Mouse (Mus musculus): ENCODE data around the gene Aqp3. TPM values are rescaled to one million over a fixed set of nuclear protein-coding genes. Genes with fewer than 3 reads are reported as not detected.
"Not testable (repeated sequence)": the region's sequence is repeated elsewhere in the genome, so short reads cannot be mapped to it uniquely, and the experiment has no call there.

Gene Aqp3
- total RNA-seq, 2 experiments from 2014 or later, result 0.07 TPM; not detected in 1

DNA sequence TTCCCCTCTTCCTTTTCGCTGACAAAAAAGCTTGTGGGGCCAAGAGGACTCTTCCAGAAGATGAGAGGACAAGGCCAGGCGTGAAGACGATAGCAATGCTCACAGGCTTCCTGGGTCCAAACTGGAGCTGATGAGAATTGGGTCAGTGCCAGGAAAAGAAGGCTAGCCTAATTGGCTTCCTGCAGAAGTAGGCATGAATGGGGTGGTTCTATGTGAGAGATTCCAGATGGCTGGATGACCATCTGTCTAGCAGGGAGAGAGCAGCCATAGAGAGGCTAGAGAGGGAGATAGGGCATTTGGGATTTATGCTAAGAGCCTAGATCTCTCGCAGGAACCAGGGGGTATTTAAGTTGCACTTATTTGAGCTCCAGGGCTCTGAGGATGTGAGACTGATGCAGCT lies 9.5 kb upstream of the Aqp3 start:
- no peak for ATAC-seq (ENCODE audit: poor library complexity, severe bottlenecking)

DNA sequence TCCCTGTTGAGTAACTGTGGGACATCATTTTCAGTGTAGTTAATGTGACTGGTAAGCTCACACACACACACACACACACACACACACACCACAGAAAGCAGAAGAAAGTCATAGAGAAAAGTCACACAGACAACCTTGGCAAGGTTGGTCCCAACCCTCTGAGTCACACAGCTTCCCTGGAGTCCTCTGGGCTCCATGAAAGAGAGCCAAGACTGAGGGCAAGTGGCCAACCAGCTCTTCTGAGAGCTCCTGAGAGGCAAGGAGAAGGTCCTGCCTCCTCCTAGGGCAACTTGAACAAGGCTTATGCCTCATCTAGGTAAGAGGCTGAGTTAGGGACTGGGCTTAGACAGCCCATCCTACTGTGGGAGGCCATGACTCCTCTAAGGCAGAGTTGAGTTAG lies 4.9 kb upstream of the Aqp3 start:
- ATAC-seq (ENCODE audit: poor library complexity, severe bottlenecking), result no peak

DNA sequence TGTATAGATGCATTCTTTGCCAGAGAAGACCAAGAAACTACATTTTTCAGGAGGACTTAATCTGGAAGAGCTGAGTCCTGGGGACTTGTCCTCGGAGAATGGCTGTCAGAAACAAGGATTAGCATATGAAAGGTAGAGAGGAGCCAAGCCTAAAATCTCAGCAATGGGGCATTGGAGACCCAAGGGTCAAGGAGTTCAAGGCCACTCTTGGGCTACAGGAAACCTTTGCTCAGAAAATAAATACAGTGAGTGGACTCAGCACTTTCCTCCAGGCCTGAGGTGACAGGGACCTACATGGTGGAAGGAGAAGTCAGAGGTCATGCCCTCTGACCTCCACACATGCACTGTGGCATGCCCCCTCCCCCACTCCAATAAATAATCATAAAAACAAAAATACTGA lies 3.0 kb upstream of the Aqp3 start:
- ATAC-seq (ENCODE audit: poor library complexity, severe bottlenecking), result no peak

- no peak for ATAC-seq (ENCODE audit: poor library complexity, severe bottlenecking)
Observed at GRCm38 (mm10) chr4:41098577-41098951, 581 bp upstream of the Aqp3 start.

GRCm38 (mm10) chr4:41097381-41097780 lies 602 bp downstream of the Aqp3 start:
- ATAC-seq (ENCODE audit: poor library complexity, severe bottlenecking), result no peak

GRCm38 (mm10) chr4:41096794-41097193 lies 1.2 kb downstream of the Aqp3 start:
- no peak for ATAC-seq (ENCODE audit: poor library complexity, severe bottlenecking)

GRCm38 (mm10) chr4:41096169-41096568 lies 1.8 kb downstream of the Aqp3 start:
- no peak for ATAC-seq (ENCODE audit: poor library complexity, severe bottlenecking)

DNA sequence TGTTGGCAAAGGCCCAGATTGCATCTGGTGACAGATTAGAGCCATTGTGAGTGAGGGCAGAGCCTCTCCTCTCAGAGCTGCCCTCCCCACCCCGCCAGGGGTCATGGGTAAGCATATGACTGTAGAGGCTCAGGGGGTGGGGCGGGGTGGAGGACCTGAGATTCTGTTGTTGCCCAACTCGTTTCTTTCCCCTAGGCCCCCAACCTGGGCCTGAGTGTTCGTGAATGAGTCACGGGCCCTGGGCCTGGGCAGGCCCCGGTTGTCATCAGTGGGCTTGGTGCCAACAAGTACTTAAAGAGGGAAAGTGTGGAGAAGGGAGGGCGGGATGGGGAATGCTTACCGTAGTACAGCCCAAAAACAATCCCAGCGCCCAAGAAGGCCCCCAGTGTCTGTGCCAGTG lies 3.6 kb downstream of the Aqp3 start:
- ATAC-seq (ENCODE audit: poor library complexity, severe bottlenecking), result no peak

- no peak for ATAC-seq (ENCODE audit: poor library complexity, severe bottlenecking)
Observed at GRCm38 (mm10) chr4:41092958-41093357, 5.0 kb downstream of the Aqp3 start.

GRCm38 (mm10) chr4:41091391-41091790 lies 6.6 kb downstream of the Aqp3 start:
- no peak for ATAC-seq (ENCODE audit: poor library complexity, severe bottlenecking)

GRCm38 (mm10) chr4:41089705-41090104 lies 8.3 kb downstream of the Aqp3 start:
- ATAC-seq (ENCODE audit: poor library complexity, severe bottlenecking), result no peak

- no peak for ATAC-seq (ENCODE audit: poor library complexity, severe bottlenecking)
Observed at GRCm38 (mm10) chr4:41089189-41089588, 8.8 kb downstream of the Aqp3 start.

DNA sequence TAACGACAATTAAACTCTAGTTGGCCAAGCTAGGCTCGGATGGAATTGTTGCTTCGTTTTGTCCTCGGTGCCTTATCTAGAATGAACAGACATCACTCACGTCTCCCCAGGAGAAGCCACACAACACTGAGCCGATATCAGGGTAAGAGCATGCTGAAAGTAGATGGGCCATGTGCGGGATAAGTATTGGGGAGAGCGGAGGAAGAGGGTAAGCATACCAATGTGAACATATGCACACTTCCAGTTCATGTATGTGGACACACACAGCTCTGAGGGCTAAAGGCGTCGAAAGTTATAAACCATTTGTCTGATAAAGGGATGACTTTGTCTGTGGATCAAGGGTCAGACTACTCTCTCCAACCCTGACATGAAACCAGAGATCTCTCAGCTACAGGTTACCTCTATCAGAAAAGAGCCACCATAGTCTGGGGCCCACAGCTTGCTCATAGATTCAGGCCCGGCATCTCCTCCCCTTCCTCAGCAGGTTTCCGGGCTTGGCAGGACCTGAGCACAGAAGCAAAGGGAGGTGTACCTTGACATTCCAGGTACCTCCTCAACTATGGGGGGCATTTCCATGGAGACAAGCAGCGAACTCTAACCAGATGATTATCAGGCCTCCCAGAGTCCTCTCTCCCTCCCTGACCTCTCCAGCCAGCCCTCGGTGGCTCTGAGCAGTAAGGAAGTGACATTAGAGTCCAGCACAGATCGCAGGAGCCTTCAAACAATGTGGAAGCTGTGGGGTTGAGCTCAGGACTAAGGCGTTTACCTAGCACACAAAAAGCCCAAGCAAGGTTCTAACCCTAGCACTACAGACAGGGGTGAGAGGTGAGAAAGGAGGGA lies 10.3 kb downstream of the Aqp3 start:
- no peak for ATAC-seq (ENCODE audit: poor library complexity, severe bottlenecking)

- no peak for ATAC-seq (ENCODE audit: poor library complexity, severe bottlenecking)
Observed at GRCm38 (mm10) chr4:41086947-41087346, 11.0 kb downstream of the Aqp3 start.

DNA sequence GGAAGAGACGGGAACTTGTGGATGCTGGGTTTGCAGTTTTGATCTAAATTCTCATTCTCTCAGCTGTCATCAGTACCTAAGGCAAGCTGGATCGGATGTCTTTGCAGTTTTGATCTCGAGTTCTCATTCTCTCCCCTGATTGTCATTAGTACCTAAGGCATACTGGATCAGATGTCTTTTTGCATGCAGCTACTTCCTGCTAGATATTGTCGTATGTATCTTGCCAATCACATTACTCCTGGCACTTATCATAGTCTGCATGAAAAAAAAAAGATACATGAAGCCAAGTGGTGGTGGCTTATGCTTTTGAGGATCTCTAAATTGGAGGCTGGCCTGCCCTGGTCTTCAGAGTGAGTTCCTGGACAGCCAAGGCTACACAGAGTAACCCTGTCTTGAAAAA lies 13.2 kb downstream of the Aqp3 start:
- ATAC-seq (ENCODE audit: poor library complexity, severe bottlenecking), result no peak

DNA sequence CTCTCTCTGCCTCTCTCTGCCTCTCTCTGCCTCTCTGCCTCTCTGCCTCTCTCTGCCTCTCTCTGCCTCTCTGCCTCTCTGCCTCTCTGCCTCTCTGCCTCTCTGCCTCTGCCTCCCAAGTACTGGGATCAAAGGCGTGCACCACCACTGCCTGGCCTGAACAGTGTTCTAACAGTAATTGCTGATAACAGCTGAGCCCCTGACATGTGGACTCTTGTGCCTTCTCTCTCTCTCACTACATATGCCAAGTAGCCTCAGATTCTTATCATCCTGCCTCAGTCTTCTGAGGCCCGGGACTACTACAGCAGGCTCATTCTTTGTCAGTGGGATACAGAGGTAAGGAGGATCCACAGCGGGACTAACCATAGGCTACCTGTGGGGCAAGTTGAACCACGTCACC lies 15.2 kb downstream of the Aqp3 start:
- not testable (repeated sequence) for ATAC-seq (ENCODE audit: poor library complexity, severe bottlenecking)

- no peak for ATAC-seq (ENCODE audit: poor library complexity, severe bottlenecking)
Observed at GRCm38 (mm10) chr4:41081733-41082132, 16.2 kb downstream of the Aqp3 start.

DNA sequence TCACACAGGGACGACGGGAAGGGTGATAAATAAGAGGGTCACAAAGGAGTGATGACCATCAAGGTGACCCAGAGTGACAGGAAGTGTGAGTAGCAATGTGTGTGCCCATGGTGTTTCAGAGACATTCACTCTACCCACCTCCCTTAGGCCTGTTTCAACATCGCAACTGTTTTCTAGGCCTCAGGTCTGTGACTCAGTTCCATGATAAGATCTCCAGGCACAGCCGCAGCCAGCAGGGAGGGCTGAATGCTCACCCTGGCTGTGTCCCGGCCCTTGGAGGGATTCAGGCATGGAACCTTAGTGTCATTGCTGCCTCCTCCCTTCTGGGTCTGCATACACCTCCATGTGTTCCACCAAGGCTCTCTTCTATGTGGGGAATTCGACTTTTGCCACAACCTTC lies 19.3 kb downstream of the Aqp3 start:
- ATAC-seq (ENCODE audit: poor library complexity, severe bottlenecking), result peak; percentile 38; the same call in 1 of the 2 replicates

- ATAC-seq (ENCODE audit: poor library complexity, severe bottlenecking), result no peak
Observed at GRCm38 (mm10) chr4:41074461-41074860, 23.5 kb downstream of the Aqp3 start.

- peak; percentile 95 for ATAC-seq (ENCODE audit: poor library complexity, severe bottlenecking)
Observed at GRCm38 (mm10) chr4:41073008-41073817, 24.8 kb downstream of the Aqp3 start.

DNA sequence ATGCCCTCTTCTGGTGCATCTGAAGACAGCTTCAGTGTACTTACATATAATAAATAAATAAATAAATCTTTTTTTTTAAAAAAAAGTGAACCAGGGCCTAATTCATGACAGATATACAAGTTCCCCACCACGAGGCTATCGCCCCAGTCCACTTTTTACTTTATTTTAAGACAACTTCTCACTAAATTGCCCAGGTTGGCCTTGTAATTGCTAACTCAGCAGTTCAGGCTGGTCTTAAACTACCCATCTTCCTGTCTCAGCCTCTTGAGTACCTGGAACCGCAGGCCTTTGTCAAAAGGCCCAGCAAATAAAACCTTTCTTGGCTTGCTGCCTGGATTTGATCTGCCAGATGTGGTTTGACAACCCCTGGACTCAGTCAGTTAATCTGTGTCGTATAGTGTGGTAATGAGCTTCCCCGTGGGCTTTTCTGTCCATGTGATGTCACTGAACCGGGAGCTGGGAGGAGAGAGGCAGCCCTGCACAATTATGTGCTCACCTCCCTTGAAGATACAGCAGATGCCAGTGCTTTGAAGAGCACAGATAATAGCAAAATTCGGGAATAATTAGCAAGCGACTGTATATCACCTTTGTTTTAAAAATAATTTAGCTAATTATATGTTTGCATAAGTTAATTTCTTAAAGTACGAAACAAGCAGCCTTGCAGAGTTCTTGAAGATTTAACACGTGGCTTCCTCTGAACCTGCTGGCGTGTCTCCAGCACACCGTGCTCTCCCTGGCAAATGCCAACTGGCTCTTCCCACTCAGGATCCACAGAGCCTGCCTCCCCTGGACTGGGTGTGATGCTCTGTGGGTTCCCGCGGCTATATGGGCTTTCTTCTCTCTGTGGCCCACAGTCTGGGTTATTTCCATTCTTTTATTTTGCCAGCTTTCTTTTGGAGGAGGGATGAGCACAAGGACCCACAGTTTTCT lies 26.2 kb downstream of the Aqp3 start:
- ATAC-seq (ENCODE audit: poor library complexity, severe bottlenecking), result no peak
